Mouse (Mus musculus): ENCODE data around the gene Gm10801.
"Not testable (repeated sequence)": the region's sequence is repeated elsewhere in the genome, so short reads cannot be mapped to it uniquely, and the experiment has no call there.

Gm10801 gene

GRCm38 (mm10) chr2:98661937-98662336 is at the start of gene Gm10801:
TSS of gene Gm10801 (plus strand) at chr2:98662237.
- DNase-seq, result not testable (repeated sequence)

- not testable (repeated sequence) for DNase-seq
Measured at GRCm38 (mm10) chr2:98667201-98667600, 5.2 kb downstream of the Gm10801 start, which contains the start of gene Gm10800. TSS of gene Gm10800 (minus strand) at chr2:98667301.

GRCm38 (mm10) chr2:98697533-98697932 is 35.5 kb downstream of the Gm10801 start:
- no peak for DNase-seq

All from kidney, adult 11 months (tissue).